Mouse (Mus musculus) bone marrow, adult 2 months (tissue): ENCODE data around the gene Pnn.

Experiments used
- CTCF ChIP-seq: fragments of 200-500 bp; IDR thresholded peaks from 2 replicates; pipeline ENCODE4 v1.5.1; 2011; ENCODE audit warnings: low read length, control low read depth; ENCODE audit not compliant: control insufficient read depth, insufficient read depth
- POLR2A ChIP-seq: fragments of 200-500 bp; IDR thresholded peaks from 2 replicates; pipeline ENCODE4 v1.6.1; 2011; ENCODE audit warnings: low read depth, mild to moderate bottlenecking, control low read depth, low read length, borderline replicate concordance; ENCODE audit not compliant: control insufficient read depth

DNA sequence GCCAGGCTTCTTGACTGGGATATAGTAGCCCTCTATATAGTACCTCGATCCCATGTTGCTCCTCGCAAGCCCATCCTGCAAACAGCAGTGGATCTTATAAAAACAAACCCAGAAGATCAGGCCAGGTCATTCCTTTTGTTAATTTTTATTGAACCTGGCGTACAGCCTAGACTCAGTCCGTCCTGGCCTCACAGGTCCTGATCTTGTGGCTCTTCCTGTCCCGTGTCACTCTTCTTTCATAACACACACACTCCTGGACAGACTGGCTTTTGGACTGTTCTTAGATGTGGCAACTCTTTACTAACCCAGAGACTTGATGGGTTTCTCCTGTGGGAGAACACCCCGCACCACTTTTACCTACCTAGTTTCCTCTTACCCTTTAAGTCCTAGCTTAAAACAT is 39.2 kb downstream of the Pnn start:
- TF ChIP-seq CTCF = no peak
- TF ChIP-seq POLR2A = no peak
